Mouse (Mus musculus) megakaryocyte, embryonic 14.5 days (primary cell): ENCODE results near the gene Scyl1. TPM values are rescaled to one million over a fixed set of nuclear protein-coding genes. Genes with fewer than 3 reads are reported as not detected.
"Not testable (repeated sequence)": the region's sequence is repeated elsewhere in the genome, so short reads cannot be mapped to it uniquely, and the experiment has no call there.

Experiments
- H3K27me3 ChIP-seq: replicated peaks from 2 replicates; pipeline ENCODE3; 2012; ENCODE audit warnings: inconsistent platforms
- H3K36me3 ChIP-seq: replicated peaks from 2 replicates; pipeline ENCODE3; 2012; ENCODE audit warnings: low read length, inconsistent platforms, mixed read lengths
- H3K4me1 ChIP-seq: 2 replicates; pipeline ENCODE4 v1.6.1; 2012; ENCODE audit warnings: inconsistent platforms
- H3K4me3 ChIP-seq: replicated peaks from 2 replicates; pipeline ENCODE3; 2012; ENCODE audit warnings: moderate library complexity, mild to moderate bottlenecking, inconsistent platforms
- H3K9me3 ChIP-seq: 2 replicates; pipeline ENCODE4 v1.6.1; 2012; ENCODE audit warnings: inconsistent platforms
- FLI1 ChIP-seq: IDR thresholded peaks from 2 replicates; pipeline ENCODE4 v1.6.1; 2012; ENCODE audit warnings: low read length, inconsistent platforms, mixed read lengths
- GATA1 ChIP-seq: IDR thresholded peaks from 3 replicates; pipeline ENCODE4 v1.6.1; 2012; ENCODE audit warnings: mixed read lengths, low read length, inconsistent platforms, borderline replicate concordance
- polyA plus RNA-seq: library from polyadenylated mRNA; stranded (reverse); fragments of >175 nt; gene quantifications from 2 replicates; pipeline ENCODE4 v1.2.3, GENCODE M21; 2012; ENCODE audit warnings: low replicate concordance; ENCODE audit not compliant: insufficient read depth

Scyl1 gene
- 30.0 and 71.8 TPM in 2 replicates for polyA plus RNA-seq

DNA sequence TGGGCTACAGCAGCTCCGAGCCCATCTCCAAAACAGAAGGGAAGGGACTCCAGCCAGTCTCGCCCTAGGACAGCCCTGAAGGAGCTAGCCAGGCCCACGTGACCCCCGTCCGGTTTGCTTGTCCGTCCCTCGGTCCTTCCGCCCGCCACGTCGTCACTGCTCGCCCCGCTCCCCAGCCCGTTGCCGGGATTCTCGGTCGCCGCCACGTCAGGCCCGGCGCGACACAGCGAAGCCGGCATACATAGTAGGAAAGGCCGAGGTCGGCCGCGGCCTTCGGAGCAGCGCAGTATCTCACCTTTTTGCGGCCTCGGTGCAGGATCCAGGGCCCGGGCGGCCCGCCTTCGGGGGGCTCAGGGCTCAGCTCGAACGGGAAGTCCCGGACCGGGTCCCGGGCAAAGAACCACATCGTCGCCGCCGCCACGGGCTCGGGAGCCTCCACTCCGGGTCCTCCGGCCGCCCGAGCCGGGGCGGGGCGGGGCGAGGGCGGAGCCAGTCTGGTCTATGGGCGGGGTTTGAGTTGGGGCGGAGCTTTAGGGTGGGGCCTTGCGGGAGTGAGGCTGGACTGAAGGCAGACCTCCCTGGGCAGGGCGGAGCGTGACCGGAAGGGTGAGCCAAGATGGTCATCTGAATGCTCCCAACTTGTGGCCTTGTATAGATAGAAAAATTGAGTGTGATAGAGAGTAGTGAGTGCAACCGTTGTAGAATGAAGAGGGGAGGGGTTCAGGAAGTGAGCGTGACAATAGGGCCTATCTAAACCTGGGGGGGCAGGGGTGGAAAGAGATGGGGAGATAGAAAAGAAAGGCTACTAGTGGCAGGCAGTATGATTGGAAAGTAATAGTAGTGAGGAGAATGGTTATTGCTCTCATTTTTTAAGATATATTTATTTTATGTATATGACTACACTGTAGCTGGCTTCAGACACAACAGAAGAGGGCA, at the start of gene Scyl1:
Gene Scyl1, minus strand, starts transcription at position 495 of the 936 bp plus-strand sequence.
- Histone ChIP-seq H3K4me3 (peak within 1 kb of the TSS; percentile 95), H3K27me3 (peaks cover 2% of the 10 kb centered on the region), H3K36me3 (peaks cover 42% of the 10 kb centered on the region), H3K9me3 (no peaks in the 10 kb centered on the region), H3K4me1 (peaks cover 43% of the 10 kb centered on the region)
- no peak for TF ChIP-seq FLI1
- no peak for TF ChIP-seq GATA1

DNA sequence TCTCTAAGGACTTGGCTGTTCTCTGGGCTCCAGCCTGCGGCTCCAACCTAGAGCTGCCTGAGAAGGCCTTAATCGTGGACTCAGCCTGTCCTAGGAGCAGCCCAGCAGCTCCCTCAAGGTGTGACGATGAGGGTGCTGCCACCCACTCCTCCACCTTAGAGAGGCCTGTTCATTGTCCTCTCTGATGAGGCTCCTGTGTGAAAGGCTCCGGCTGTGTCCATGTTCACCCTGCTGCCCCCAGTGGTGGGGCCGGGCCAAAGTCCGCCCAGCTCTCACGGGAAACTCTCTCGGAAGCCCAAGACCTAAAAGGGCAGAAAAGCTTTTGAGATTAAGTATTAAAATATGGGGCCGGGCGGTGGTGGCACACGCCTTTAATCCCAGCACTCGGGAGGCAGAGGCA, 48.3 kb upstream of the Scyl1 start:
- no peak for TF ChIP-seq GATA1
- no peak for TF ChIP-seq FLI1
- peaks cover 51% of the 10 kb centered on the region for H3K36me3 ChIP-seq
- peaks cover 75% of the 10 kb centered on the region for H3K4me1 ChIP-seq
- H3K27me3 ChIP-seq, result no peaks in the 10 kb centered on the region
- H3K9me3 ChIP-seq, result no peaks in the 10 kb centered on the region
- no peak overlapping the region for H3K4me3 ChIP-seq

DNA sequence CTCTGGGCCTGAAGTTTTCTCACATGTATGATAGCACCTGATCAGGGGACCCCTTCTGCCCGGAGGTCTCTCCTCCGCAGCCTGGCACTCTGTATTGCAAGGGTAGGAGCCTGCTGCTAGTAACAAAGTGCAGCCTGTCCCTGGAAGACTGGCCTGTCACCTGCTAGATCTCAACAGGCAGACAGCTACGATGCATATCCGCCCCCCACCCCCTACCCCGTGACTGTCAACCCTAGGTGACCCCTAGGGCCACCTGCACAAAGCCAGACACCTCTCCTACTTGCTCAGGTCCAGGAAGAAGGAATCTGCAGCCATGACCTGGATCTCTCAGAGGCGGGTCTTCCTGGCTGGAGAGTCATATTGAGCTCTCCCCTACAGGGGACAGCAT, 47.4 kb upstream of the Scyl1 start:
- Histone ChIP-seq H3K9me3 (no peaks in the 10 kb centered on the region), H3K4me3 (peak overlapping the region; percentile 89), H3K36me3 (peaks cover 41% of the 10 kb centered on the region), H3K27me3 (no peaks in the 10 kb centered on the region), H3K4me1 (peaks cover 74% of the 10 kb centered on the region)
- TF ChIP-seq GATA1 (no peak), FLI1 (no peak)

DNA sequence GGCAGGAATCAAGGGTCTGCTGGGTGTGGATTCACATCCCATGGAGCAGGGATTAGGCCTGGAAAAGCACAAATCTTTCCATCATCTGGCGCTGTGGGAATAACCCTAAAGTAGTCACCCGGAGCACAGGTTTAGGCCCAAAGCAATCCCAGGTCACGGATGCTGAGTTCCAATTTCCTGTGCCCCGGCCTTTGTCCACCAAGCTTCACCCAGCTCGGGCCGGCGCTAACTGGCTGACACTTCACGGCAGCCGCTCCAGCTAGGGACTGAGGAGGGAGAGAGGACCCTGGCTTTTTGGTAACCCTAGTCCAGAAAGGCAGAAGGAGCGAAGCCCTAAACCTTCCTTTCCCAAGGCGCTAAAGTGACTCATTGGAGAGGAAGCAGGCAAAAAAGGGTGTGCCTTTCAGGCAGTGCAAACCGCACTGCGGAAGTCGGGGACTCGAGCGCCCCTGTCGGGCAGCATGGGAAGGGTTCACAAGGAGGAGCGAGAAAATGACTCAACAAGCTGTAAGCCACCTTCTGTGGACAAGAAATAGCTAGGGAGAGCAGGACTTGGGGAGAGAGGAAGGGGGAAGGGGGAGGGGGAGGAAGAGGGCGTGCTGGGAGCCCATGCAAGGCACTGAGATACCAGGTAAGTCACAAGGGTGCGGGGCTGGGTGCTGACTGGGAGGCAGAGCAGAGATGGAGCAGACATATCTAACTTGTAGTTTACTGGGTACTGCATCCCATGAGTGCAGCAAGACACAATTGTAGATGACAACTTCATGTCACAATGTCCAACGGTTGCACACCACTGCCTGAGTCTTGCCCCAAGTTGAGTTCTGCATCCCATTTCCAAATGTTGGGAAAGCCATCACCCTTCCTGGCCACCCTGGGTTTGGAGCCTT, 46.7 kb upstream of the Scyl1 start:
- H3K4me3 ChIP-seq, result peak overlapping the region; percentile 89
- peaks cover 35% of the 10 kb centered on the region for H3K36me3 ChIP-seq
- peaks cover 74% of the 10 kb centered on the region for H3K4me1 ChIP-seq
- TF ChIP-seq GATA1, result no peak
- TF ChIP-seq FLI1, result peak; percentile 66; the same call in 1 of the 2 replicates
- no peaks in the 10 kb centered on the region for H3K9me3 ChIP-seq
- H3K27me3 ChIP-seq, result no peaks in the 10 kb centered on the region

DNA sequence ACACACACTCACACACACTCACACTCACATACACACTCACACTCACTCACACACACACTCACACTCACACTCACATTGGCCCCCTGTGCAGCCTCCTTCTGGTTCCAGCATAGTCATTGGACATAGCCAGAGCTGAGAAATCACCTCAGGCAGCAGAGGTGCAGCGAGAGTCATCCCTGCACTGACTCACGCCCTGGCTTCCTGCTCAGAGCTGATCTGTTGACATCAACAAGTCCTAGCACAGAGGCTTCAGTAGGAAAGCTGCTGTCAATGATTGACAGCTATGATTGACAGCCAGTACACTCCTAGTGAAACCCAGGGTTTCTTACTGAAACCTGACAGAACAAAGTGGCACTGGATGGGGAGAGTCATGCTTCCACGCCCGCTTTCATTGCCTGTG, 44.7 kb upstream of the Scyl1 start:
- H3K4me3 ChIP-seq, result peak overlapping the region; percentile 73
- H3K36me3 ChIP-seq, result peaks cover 20% of the 10 kb centered on the region
- no peaks in the 10 kb centered on the region for H3K9me3 ChIP-seq
- no peak for TF ChIP-seq GATA1
- H3K27me3 ChIP-seq, result no peaks in the 10 kb centered on the region
- H3K4me1 ChIP-seq, result peaks cover 87% of the 10 kb centered on the region

DNA sequence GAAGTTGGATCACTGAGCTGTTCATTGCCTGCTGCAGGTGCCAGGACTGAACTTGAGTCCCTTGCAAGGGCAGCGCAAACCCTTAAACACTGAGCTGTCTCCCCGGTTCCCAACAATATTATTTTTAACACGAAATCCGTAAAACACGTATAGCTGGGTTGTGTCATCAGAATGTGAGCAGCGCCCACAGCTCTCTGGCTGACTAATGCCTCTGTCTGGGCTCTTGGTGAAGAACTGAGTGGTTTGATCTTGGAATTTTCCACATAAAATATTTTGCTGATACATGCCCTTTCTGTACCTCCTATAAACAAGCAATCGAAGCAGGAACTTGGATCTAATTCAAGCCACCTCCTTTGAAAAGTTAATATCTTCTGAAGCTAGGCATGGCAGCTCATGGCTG, 43.8 kb upstream of the Scyl1 start:
- H3K4me3 ChIP-seq, result peak overlapping the region; percentile 26
- peaks cover 14% of the 10 kb centered on the region for H3K36me3 ChIP-seq
- TF ChIP-seq GATA1 (no peak), FLI1 (no peak)
- no peaks in the 10 kb centered on the region for H3K27me3 ChIP-seq
- no peaks in the 10 kb centered on the region for H3K9me3 ChIP-seq
- H3K4me1 ChIP-seq, result peaks cover 96% of the 10 kb centered on the region

DNA sequence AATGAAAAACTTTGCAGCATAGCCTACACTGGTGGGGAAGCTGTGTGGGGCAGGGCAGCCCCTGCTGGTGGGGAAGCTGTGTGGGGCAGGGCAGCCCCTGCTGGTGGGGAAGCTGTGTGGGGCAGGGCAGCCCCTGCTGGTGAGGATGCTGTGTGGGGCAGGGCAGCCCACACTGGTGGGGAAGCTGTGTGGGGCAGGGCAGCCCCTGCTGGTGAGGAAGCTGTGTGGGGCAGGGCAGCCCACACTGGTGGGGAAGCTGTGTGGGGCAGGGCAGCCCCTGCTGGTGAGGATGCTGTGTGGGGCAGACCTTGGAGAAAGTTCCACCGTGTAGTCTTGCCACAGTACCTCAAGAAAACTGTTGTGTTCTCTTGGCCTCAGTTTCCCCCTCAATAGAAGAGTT, 42.8 kb upstream of the Scyl1 start:
- H3K27me3 ChIP-seq, H3K4me3 ChIP-seq, H3K36me3 ChIP-seq, H3K9me3 ChIP-seq: not testable (repeated sequence)
- H3K4me1 ChIP-seq, result peaks cover 99% of the 10 kb centered on the region

DNA sequence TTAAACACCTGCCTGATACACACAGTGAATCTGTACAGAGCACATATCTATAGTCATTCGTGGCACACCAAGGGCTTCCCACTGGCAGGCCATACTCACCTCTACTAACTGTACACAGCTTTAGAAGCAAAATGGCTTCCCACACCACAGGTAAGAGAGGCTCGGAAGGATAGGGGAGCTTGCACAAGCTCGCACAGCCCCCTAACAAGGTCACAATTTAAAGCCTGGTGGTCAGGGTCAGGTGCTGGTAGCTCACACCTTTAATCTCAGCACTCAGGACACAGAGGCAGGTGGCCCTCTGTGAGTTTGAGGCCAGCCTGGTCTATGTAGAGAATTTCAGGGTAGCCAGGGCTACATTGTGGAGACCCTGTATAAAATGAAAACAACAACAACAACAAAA, 42.3 kb upstream of the Scyl1 start:
- H3K4me1 ChIP-seq, result peaks cover 99% of the 10 kb centered on the region
- H3K27me3 ChIP-seq, result no peaks in the 10 kb centered on the region
- peaks cover 2% of the 10 kb centered on the region for H3K36me3 ChIP-seq
- H3K4me3 ChIP-seq, result no peak overlapping the region
- TF ChIP-seq GATA1, result no peak
- no peak for TF ChIP-seq FLI1
- H3K9me3 ChIP-seq, result no peaks in the 10 kb centered on the region

DNA sequence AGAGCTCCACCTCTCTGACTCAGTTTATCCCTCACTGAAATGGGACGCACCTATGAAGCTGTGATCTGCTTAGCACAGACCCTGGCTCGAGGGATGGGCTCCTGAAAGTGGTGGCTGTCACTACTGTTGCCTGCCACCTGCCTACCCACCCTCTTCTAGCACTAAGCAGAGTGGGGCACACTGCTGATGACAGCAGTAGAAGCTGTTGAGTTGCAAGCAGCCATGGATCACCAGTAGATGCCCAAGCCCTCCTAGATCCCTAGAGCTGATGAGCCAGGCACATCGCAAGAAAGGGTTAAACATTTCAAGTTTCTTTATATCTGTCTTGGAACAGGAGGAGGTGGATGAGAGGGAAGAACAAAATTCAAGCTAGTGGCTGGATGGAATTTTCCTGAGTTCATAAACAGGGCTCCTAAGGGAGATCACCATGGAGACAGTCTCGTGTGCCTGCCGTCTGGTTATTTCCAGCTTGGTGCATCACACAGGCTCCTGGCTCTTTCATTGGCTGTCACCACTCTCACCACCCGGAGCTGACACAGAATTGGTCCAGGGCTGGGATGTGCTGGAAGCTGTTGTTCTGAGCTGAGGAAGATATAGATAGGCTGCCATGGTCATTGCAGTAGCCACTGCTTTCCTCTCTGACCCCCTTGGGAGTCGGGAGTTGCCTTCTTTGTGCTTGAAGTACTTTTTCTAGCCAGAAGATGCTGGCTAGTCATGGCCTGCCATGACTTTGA, 40.7 kb upstream of the Scyl1 start:
- no peak for TF ChIP-seq GATA1
- no peak for TF ChIP-seq FLI1
- H3K4me3 ChIP-seq, result peak overlapping the region; percentile 82

More for the DNA sequence above, 40.7 kb upstream of the Scyl1 start:
- Histone ChIP-seq H3K4me1 (peaks cover 99% of the 10 kb centered on the region), H3K9me3 (no peaks in the 10 kb centered on the region), H3K27me3 (no peaks in the 10 kb centered on the region), H3K36me3 (no peaks in the 10 kb centered on the region)
